Mouse (Mus musculus): Measurements from ENCODE around the gene Tnrc6c. TPM values are rescaled to one million over a fixed set of nuclear protein-coding genes. Genes with fewer than 3 reads are reported as not detected.

Tnrc6c gene
- 10 to 100 TPM; 47.7 to 65.3 TPM for total RNA-seq (2021)

DNA sequence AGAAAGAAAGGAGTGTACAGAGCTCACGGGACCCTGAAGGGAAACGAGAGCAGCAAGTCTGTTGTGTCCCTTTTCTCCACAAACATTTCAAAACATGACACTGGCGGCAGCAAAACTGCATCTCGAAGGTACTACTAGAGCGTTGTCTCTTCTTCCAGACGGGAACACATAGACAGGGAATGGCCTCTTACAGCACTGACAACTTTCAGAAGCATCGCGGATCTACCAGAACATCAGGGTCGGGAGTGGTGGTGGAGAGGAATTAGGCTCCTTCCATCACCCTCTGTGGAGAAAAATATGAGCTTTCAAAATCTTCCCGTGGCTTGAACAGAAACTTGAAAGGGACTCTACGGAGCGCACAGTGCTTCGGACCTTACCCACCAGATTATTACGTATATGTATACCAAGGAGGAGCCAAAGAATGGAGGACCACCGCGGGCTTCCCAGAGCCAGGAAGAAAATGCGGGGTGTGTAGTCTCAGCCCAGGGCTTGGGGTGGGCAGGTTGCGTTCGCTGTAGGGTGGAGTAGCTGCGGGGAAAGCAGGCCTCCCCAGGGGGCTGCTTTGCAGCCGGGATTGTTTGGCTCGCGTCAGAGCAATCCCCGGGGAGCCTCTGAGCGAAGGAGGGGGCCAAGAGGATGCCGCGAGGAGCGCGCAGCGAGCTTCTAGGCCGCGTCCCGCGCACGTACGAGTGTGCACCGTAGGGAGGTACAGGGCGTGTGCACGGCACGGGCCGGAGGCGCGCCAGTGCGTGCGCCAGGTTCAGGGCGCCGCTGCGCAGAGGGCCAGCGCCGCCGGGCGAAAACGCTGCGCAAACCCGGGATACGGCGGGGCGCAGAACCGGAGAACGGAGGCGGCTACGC, at the start of gene Tnrc6c:
Gene Tnrc6c, plus strand, starts transcription at position 799 of the 861 bp plus-strand sequence.
- peak; percentile 88 to 89 for DNase-seq (ENCODE audit: low spot score in 2 of 2)
- intact Hi-C loops (cut with DNase I) = loop anchor here (5.0 kb wide), 2 partner anchors 171 to 266 kb away; partner anchors contain the start of gene Gm11733

DNA sequence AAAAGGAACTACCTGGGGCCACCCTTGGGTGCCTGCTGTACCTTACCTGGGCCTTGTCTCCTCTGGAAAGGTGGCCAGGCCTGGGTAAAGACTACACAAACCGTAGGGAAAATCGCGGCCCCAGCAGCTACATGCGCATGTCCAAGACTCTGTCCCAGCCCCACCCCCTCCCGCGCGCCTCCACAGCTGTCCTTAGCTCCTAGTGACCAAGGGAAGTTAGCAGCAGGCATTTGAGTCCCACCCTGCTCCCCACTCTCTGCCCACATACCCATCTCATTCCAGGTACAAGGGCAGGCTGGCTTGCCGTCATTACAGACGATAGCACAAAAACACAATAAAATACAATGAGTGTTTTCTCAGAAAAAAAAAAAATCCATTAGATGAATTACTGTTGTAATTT, 48.0 kb upstream of the Tnrc6c start:
- DNase-seq (ENCODE audit: low spot score in 2 of 2) = no peak
- intact Hi-C loops (cut with DNase I) = no loop called here

GRCm38 (mm10) chr11:117606605-117607203, 47.4 kb upstream of the Tnrc6c start:
- no peak for DNase-seq (ENCODE audit: low spot score in 2 of 2)
- intact Hi-C loops (cut with DNase I) = no loop called here

DNA sequence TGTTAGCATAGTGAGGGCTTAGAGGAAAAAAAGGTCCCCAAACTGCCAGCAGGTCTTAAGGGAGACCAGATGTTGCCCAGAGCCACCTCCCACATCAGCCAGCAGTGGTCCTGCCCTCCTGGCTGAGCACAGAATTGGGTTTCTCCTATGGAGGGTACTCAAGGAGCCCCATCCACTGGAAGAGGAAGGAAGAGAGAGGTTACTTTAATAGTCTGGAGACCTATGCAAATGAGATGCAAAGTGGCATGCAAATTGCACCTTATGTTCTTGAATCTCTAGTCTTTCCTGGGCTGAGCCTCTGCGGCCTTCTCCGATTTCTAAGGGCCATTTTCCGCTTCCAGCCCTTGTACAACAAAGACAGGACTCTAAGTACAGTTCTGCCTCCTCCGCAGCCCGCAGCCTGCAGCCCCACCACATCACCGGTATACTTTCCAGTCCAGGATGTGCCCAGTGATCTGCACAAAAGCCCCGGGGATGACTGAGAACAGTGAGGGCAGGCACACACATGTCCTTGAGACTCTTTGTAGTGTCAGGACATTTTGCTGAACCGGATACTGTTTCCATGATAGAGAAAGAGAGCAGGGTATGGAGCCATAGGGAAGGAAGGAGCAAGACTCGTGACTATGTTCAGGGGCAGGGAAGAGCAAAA, 45.8 kb upstream of the Tnrc6c start:
- DNase-seq (ENCODE audit: low spot score in 2 of 2) = no peak
- intact Hi-C loops (cut with DNase I) = no loop called here

DNA sequence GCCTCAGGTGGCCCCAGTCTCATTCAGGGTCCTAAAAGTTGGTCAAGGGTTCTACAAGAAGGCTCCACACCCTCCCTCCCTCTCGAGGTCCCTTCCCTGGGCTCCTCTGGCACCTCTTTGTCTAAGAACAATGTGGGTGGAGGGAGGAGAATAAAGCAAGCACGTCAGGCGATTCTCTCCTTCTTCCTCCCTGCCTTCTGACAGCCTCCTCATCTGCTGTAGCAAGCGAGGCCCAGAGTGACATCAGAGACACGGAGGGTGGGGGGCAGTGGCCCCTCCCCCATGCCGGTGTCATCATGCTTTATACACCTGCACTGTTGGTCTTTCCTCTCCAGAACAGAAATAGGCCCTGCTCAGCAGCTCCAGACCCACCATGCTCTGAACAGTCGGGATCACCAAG, 45.1 kb upstream of the Tnrc6c start:
- intact Hi-C loops (cut with DNase I) = no loop called here
- DNase-seq (ENCODE audit: low spot score in 2 of 2) = no peak

GRCm38 (mm10) chr11:117610589-117610988, 43.5 kb upstream of the Tnrc6c start:
- intact Hi-C loops (cut with DNase I) = no loop called here
- DNase-seq (ENCODE audit: low spot score in 2 of 2) = no peak

DNA sequence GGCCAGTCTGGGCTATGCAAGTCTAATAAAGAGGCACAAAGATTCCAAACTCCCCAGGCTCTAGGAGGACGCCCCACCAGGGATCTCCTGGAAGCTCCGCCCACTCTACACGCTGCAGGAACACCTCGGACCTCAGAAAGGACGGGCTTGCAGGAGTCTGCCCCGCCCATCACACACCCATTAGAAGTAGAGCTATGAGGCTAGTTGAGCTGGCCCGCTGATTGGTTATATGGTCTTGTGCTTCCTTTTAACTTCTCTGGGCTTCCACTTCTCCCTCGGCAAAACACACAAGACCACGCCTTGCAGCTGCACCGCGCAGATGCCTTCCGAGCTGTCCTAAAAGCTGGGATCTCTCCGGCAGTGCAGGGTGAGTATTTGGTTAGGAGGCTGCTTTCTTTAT, 43.0 kb upstream of the Tnrc6c start:
- intact Hi-C loops (cut with DNase I) = no loop called here
- peak; percentile 36 to 39 for DNase-seq (ENCODE audit: low spot score in 2 of 2)

DNA sequence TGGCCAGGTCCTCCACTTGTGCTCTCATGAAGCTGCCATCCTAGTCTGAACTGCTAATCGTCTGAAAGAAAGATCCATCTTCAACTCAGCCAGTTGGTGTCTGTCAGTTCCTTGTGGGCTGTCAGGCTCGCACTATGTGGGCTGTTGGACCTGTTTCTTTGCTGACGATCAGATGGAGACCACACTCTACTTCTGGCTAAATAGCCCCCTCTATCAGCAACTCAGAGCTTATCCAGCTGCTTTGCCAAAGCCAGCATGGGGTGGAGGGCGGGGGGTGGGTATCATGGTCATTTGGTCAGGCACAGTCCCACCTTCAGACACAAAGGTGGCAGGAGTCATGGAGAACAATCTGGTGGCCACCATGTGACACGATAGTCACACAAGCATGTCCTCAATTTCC, 42.2 kb upstream of the Tnrc6c start:
- no peak for DNase-seq (ENCODE audit: low spot score in 2 of 2)
- intact Hi-C loops (cut with DNase I) = no loop called here

DNA sequence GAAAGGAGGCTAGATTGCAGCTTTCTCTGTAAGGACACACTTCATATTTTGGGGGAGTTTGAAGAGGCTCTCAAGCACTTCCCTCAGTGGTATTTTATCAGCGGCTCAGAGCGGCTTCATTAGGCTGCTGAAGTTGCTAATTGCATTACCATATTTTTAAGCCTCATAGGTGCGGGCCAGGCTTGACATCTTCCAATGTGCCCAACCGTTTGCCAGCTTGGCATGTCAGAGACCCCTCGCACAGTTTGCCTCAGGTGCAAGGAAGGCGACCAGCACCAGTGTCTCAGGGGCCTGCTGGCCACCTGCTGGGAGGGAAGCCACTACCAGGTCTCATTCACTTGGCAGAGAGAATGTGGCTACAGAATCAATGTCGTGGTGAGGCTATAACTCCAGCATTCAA, 41.2 kb upstream of the Tnrc6c start:
- intact Hi-C loops (cut with DNase I) = no loop called here
- no peak for DNase-seq (ENCODE audit: low spot score in 2 of 2)

DNA sequence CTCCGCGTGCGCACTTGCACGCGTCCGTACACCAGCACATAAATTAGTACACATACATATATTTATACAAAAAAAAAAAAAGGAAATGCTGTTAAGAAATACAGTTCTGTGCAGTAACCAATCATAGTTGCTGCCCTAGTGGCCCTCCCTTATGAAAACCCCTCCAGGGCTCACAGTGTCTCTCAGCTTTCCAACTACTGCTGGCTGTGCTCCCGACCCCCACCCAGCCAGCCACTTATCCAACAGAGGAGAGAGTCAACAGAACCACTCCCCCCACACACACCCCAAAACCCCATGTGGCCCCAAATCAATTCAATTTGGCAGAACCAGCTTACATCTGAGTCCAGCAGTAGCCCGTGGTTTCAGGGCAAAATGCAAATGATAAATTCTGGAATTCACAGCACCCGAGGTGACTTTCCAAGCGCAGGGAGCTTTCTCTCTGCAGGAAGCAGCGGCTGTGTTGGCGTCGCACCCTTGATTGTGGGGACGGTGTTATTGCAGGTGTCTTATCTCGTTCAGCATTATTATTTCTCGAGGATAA, 36.7 kb upstream of the Tnrc6c start:
- DNase-seq (ENCODE audit: low spot score in 2 of 2) = no peak
- intact Hi-C loops (cut with DNase I) = no loop called here

DNA sequence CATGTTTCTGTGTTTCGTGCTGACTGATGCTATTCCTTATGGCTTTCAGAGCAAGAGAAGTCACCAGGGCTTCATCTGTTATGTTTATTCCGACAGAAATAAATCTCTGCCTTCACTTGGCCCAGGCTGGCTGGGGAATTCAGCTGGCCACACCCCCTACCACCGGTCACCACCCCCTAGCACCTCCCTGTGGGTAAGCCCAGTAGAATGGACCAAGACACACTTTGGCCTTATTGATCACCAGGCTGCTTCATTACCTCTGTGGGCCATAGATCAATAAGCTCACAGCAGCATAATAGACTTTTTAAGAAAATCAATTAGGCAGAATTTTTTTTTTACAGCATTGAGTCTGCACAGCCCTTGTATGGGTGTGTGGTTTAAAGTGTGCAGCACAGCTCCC, 35.9 kb upstream of the Tnrc6c start:
- no peak for DNase-seq (ENCODE audit: low spot score in 2 of 2)
- intact Hi-C loops (cut with DNase I) = no loop called here

DNA sequence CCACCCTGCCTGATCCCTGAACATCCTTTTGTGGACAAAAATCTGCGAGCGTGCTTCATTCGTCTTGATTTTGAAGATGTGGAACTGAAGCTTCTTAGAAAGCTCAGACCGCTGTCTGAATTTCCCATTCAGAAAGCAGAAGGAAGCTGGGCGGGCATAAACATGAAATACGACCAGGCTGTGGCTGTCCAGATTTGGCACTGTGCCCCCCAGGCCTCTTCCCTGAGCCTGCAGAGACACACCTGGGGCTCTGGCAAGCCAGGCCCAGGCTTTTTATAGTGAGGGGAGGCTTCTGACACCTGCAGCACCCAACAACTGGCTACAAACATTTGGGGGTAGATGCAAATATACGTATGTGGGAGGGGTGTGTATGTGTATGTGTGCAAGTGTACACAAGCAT, 35.3 kb upstream of the Tnrc6c start:
- intact Hi-C loops (cut with DNase I) = no loop called here
- no peak for DNase-seq (ENCODE audit: low spot score in 2 of 2)

DNA sequence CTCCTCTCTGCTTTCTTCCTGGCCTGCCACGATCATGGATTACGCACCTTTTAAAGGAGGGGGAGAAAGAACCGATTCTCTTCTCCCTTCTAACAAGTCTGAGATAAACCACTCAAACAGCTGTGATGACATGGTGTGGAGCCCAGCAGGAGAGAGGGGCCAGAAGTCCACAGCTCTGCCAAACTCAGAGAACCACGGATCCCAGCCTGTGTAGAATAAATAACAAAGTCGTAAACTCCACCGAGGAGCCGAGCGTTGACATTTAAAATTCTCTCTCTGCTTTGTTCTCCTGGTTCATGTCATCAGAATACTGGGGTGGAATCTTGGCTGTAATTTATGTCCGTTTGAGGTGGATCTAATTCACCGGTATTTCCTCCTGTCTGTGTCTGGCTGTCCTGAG, 34.5 kb upstream of the Tnrc6c start:
- intact Hi-C loops (cut with DNase I) = no loop called here
- DNase-seq (ENCODE audit: low spot score in 2 of 2) = no peak

GRCm38 (mm10) chr11:117625196-117625595, 28.9 kb upstream of the Tnrc6c start:
- no peak for DNase-seq (ENCODE audit: low spot score in 2 of 2)

DNA sequence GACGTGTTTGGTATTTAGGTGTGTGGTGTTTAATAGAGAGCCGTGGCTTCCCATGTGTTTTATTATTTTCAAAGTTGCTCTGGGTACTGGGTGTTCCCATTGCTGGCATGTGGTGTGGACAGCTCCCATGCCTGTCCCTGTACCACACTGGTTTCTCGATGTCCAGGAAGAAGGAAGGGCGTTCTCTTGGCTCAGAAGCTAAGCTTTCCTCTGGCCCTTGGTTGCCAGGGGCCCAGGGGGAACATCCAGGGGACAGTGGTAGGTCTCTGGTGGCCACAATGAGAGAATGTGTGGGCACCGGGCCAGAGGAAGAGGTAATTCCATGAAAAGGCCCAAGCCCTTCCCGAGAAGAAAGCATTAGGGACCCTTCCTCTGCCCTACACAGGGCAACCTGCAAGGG, 27.5 kb upstream of the Tnrc6c start:
- DNase-seq (ENCODE audit: low spot score in 2 of 2) = no peak
- intact Hi-C loops (cut with DNase I) = loop anchor here (5.0 kb wide), 1 partner anchor 144 kb away; the partner anchor contains the start of gene Gm11733

More at GRCm38 (mm10) chr11:117625196-117625595, 28.9 kb upstream of the Tnrc6c start:
- intact Hi-C loops (cut with DNase I) = loop anchor here (5.0 kb wide), 1 partner anchor 143 kb away; the partner anchor contains the start of gene Gm11733

- peak; percentile 52 to 69 for DNase-seq (ENCODE audit: low spot score in 2 of 2)
- intact Hi-C loops (cut with DNase I) = loop anchor here (5.0 kb wide), 1 partner anchor 145 kb away; the partner anchor contains the start of gene Gm11733
Measured at GRCm38 (mm10) chr11:117627060-117627562, 27.0 kb upstream of the Tnrc6c start.

GRCm38 (mm10) chr11:117627746-117628311, 26.3 kb upstream of the Tnrc6c start:
- peak in 1 of 2 experiments; percentile 46 for DNase-seq (ENCODE audit: low spot score in 2 of 2)
- intact Hi-C loops (cut with DNase I) = loop anchor here (5.0 kb wide), 1 partner anchor 146 kb away; the partner anchor contains the start of gene Gm11733

DNA sequence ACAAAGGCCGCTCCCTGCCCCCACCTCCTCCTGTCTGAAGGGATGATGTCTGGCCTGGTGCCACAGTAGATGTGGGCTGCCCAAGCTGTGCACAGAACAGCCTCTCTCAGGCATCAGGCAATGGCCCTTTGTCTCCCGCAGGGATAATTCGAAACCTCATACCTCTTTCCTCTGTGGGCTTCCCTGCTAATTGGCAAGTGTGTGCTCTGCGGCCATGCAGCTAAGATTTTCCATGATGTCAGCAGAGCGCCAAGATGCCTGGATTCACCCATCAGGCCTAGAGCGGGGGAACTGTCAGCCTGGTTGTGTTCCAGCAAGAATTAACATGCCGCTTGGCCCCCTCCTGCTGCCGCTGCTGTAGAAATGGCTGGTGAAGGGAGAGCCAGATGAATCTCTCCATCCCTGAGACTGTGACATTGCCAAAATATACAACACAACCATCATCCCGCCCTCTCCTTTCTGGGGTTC, 25.7 kb upstream of the Tnrc6c start:
- peak; percentile 71 to 81 for DNase-seq (ENCODE audit: low spot score in 2 of 2)
- intact Hi-C loops (cut with DNase I) = loop anchor here (5.0 kb wide), 1 partner anchor 146 kb away; the partner anchor contains the start of gene Gm11733

DNA sequence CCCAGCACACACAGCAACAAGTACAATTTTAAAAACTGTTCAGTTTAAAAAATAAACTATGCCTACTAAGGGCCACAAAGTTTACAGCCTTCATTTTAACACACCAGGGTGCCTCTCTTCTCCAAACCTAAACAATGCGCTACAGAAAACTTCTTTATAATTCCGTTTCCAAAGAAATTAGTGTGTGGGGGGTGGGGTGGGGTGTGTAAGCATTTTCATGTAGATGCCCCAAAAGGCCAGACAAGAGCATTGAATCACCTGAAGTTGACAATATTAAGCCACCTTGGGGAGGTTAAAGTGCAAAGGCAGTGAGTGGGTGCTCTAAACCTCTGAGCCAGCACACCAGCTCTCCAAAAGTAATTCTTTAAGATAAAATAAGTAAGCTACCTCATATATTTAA, 24.2 kb upstream of the Tnrc6c start:
- intact Hi-C loops (cut with DNase I) = loop anchor here (5.0 kb wide), 1 partner anchor 148 kb away; the partner anchor contains the start of gene Gm11733
- DNase-seq (ENCODE audit: low spot score in 2 of 2) = no peak

All from left cerebral cortex, postnatal 36 days (tissue).